8 mouse cellular contexts compared by ENCODE assay signal in genomic region chr16:30063121-30063881, GRCm38 (mm10). TPM values are rescaled to one million over a fixed set of nuclear protein-coding genes. Genes with fewer than 3 reads are reported as not detected.
A peak's percentile ranks its signal among the peaks of the same experiment; 100 is the strongest.
DNase-seq lines count a peak whose midpoint lies in the region; ATAC-seq lines count a peak whose summit lies in the region.

No protein-coding gene starts in this region.

- peak; percentile 63 to 69 for DNase-seq in cerebellum, postnatal 10 days
- DNase-seq in gastrocnemius, postnatal 10 days: peak; percentile 70
- peak; percentile 32 to 55 for DNase-seq in natural killer cell, adult 2 months (ENCODE audit: low spot score in 2 of 2)
- DNase-seq in thymus, postnatal 25 days: peak; percentile 18

- no peaks in the 10 kb centered on the region for H3K9me3 ChIP-seq in megakaryocyte, embryonic 14.5 days
- H3K9me3 ChIP-seq in intestine, embryonic 15.5 days: no peaks in the 10 kb centered on the region
- H3K9me3 ChIP-seq in limb, embryonic 15.5 days: no peaks in the 10 kb centered on the region

- H3K4me1 ChIP-seq in megakaryocyte, embryonic 14.5 days: peaks cover 79% of the 10 kb centered on the region
- peaks cover 49% of the 10 kb centered on the region for H3K4me1 ChIP-seq in intestine, embryonic 15.5 days (replicated peaks)
- peaks cover 57% of the 10 kb centered on the region for H3K4me1 ChIP-seq in limb, embryonic 15.5 days

- H3K36me3 ChIP-seq in megakaryocyte, embryonic 14.5 days (replicated peaks; ENCODE audit: low read length): peaks cover 4% of the 10 kb centered on the region
- no peaks in the 10 kb centered on the region for H3K36me3 ChIP-seq in intestine, embryonic 15.5 days
- H3K36me3 ChIP-seq in limb, embryonic 15.5 days: no peaks in the 10 kb centered on the region

- ATAC-seq in megakaryocyte, adult 5-6 weeks (ENCODE audit: poor library complexity, severe bottlenecking): no peak
- peak; percentile 6 for ATAC-seq in intestine, embryonic 15.5 days
- ATAC-seq in limb, embryonic 15.5 days (ENCODE audit: insufficient number of reproducible peaks, low FRiP score, low TSS enrichment, low read depth): peak; percentile 12; the same call in 1 of the 2 replicates

- H3K4me2 ChIP-seq in intestine, embryonic 15.5 days (replicated peaks): peak overlapping the region; percentile 89
- H3K4me2 ChIP-seq in limb, embryonic 15.5 days: peak overlapping the region; percentile 90

- WGBS in intestine, embryonic 15.5 days: under 1% methylated on average over 58 of the region's 82 CpGs
- WGBS in limb, embryonic 15.5 days: under 1% methylated on average over 74 of the region's 82 CpGs

- H3K27me3 ChIP-seq in megakaryocyte, embryonic 14.5 days (replicated peaks): peaks cover 52% of the 10 kb centered on the region
- no peaks in the 10 kb centered on the region for H3K27me3 ChIP-seq in intestine, embryonic 15.5 days (replicated peaks)
- H3K27me3 ChIP-seq in limb, embryonic 15.5 days: peaks cover 4% of the 10 kb centered on the region; the same call in 1 of the 2 replicates

- peak overlapping the region; percentile 89 for H3K9ac ChIP-seq in intestine, embryonic 15.5 days
- peak overlapping the region; percentile 67 for H3K9ac ChIP-seq in limb, embryonic 15.5 days

- H3K4me3 ChIP-seq in megakaryocyte, embryonic 14.5 days (replicated peaks): peak overlapping the region; percentile 95
- peak overlapping the region; percentile 65 for H3K4me3 ChIP-seq in intestine, embryonic 15.5 days (replicated peaks)
- peak overlapping the region; percentile 65 for H3K4me3 ChIP-seq in limb, embryonic 15.5 days

- H3K27ac ChIP-seq in intestine, embryonic 15.5 days: peak overlapping the region; percentile 99
- peak overlapping the region; percentile 98 for H3K27ac ChIP-seq in limb, embryonic 15.5 days

RNA-seq across cellular contexts. Expression of gene Hes1, which starts 0.9 kb away (rescaled TPM):
- polyA plus RNA-seq in megakaryocyte, embryonic 14.5 days (2012; ENCODE audit: insufficient read depth, low replicate concordance): 35.1 and 50.8 TPM in 2 replicates
- total RNA-seq in megakaryocyte, adult 5-6 weeks (2015): 0.60 and 0.71 TPM in 2 replicates
- total RNA-seq in megakaryocyte, adult 5-6 weeks (2017): 0.18 and 0.49 TPM in 2 replicates
- total RNA-seq in gastrocnemius, postnatal 10 days (2021): 10 to 100 TPM; 19.1 to 24.6 TPM
- polyA plus RNA-seq in intestine, embryonic 15.5 days (2015; fragmentation: Nextera tagmentation; extraction: Ambion mirVana): 55.7 and 67.4 TPM in 2 replicates
- polyA plus RNA-seq in limb, embryonic 15.5 days (2015; fragmentation: Nextera tagmentation; extraction: Ambion mirVana): 55.3 and 60.5 TPM in 2 replicates

Comparison
In these comparisons a context has a peak if more than half of its experiments do, and no peak if none do; other contexts are left out.
1. DNase-seq: peak in every context shown above with its lines; median percentile 70 in gastrocnemius, postnatal 10 days; 66 in cerebellum, postnatal 10 days; 44 in natural killer cell, adult 2 months; 18 in thymus, postnatal 25 days.